Mouse (Mus musculus) cerebellum, adult 8-10 months (tissue): Measurements from ENCODE around the gene Odaph.

Experiments
- DNase-seq: peaks from one replicate; pipeline ENCODE4 v3.0.0; 2022

Gene Odaph

DNA sequence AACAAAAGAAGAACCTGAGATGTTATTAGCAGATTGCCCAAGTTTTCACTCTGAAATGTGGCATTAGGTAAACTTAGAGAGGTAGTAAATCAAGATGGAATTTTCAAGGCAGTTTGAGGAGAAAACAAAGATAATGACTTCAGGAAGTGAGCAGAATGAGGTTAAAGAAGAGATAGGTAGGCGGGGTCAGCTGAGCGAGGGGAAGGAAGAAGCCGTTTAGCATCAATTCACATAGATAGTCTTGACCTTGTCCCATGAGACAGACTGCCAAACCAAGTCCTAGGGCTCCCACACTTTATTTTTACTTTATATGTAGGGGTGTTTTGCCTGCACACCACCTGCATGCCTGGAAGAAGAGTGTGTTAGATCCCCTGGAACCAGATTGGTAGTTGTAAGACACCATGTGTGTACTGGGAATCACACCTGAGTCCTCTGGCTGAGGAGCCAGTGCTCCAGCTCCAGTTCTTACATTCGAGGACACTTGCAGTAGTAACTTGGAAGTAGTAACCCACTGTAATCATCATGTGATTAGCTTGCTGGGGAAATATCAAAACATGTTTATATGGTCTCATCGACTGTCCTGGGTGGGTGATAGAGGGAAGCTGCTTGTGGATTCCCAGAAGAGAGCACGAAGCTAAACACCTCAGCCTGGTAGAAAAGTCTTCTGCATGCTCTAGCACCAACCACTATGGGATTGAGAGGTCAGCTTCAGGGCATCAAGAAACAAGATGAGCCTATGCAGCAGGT, 4.1 kb downstream of the Odaph start:
- DNase-seq = no peak

DNA sequence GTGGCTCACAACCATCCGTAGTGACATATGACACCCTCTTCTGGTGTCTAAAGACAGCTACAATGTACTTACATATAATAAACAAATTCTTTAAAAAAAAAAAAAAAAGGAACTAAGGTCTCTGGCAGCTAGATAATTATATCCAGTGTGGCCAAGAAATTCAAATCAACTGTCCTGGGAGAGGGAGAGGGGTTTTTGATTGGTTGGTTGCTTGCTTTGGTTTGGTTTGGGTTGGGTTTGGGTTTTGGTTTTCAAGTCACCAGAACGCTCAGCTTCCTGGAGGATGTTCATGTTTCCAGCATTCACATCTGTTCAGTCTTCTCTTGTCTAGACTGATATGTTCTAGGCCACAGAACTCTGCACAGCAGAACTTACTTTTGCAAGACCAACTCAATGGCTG, 5.8 kb downstream of the Odaph start:
- no peak for DNase-seq

GRCm38 (mm10) chr5:91994546-91994945, 7.3 kb downstream of the Odaph start:
- DNase-seq = no peak

- no peak for DNase-seq
Measured at GRCm38 (mm10) chr5:92000770-92001169, 13.5 kb downstream of the Odaph start.

GRCm38 (mm10) chr5:92003011-92003410, 15.7 kb downstream of the Odaph start:
- DNase-seq = no peak

- no peak for DNase-seq
Measured at GRCm38 (mm10) chr5:92009827-92010226, 22.6 kb downstream of the Odaph start.

- DNase-seq = no peak
Measured at GRCm38 (mm10) chr5:92011756-92012155, 24.5 kb downstream of the Odaph start.

GRCm38 (mm10) chr5:92019960-92020359, 32.7 kb downstream of the Odaph start:
- no peak for DNase-seq

DNA sequence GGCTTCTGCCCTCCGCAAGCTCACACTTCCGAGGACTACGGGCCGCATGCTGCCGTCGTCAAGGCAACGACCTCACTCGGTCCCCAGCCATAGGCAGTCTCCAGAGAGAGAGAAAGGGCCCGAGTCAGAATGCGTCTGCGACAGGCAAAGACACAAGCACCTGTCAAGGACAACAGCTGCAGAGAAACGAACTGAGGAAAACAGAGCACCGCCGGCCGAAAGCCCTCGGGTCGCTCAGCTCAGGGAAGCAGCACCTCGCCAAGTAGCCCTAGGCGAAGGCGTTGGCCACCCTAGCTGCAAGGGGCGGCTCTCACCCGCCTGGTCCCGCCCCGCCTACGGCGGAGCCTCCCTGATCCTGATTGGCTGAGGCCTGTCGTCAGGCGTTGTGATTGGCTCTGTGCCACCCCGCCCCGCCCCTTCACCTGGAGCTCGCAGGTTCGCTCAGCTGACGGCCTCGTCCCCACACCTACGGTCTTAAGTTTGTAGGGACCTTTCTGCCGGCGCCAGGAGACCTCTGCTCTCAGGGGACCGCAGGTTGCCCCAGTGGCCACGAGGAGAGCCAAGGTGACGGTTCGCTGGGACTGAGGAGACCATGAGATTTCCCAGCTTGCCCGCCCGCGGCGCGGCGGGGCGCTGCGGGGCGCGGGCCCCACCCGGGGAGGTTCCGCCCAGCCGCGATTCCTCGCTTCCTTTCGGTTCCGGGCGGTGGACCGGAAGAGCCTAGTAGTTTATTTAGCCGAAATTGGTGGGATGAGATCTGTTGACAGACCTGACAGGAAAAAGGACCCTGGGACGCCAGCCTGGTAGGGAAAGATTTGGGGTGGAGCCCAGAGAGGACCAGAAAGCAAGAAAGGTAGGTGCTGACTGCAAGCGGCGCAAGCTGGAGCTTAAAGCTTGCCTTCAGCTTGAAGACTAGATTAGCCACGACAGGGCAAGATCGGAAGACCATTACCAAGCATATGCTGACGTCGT, 55.4 kb downstream of the Odaph start:
- DNase-seq = peak; percentile 99

- no peak for DNase-seq
Measured at GRCm38 (mm10) chr5:92043783-92044182, 56.5 kb downstream of the Odaph start, which contains the start of gene Cdkl2. Gene Cdkl2, minus strand, starts transcription at chr5:92043883.
